Mouse (Mus musculus): ENCODE measurements at regions not wholly inside any gene's neighbourhood (a gene's known extent, or its start where the extent isn't known, plus 50 kb on each side); places are given as distances from the start of the nearest gene placed in this dataset.
A peak's percentile ranks its signal among the peaks of the same experiment; 100 is the strongest.

GRCm38 (mm10) chr6:50972268-50972667 lies 318.0 kb upstream of the Npvf start:
- no peak for DNase-seq

GRCm38 (mm10) chr6:50973231-50973654 lies 319.0 kb upstream of the Npvf start:
- no peak for DNase-seq

- DNase-seq: no peak
Observed at GRCm38 (mm10) chr6:50973815-50974214, 319.6 kb upstream of the Npvf start.

GRCm38 (mm10) chr6:50974961-50975360 lies 320.7 kb upstream of the Npvf start:
- no peak for DNase-seq

GRCm38 (mm10) chr6:50976973-50977372 lies 322.7 kb upstream of the Npvf start:
- DNase-seq: no peak

GRCm38 (mm10) chr6:50977381-50977780 lies 323.1 kb upstream of the Npvf start:
- DNase-seq: no peak

GRCm38 (mm10) chr6:50978016-50978415 lies 323.8 kb upstream of the Npvf start:
- no peak for DNase-seq

GRCm38 (mm10) chr6:50978571-50978970 lies 324.3 kb upstream of the Npvf start:
- peak in 1 of 2 experiments; percentile 10 for DNase-seq

- no peak for DNase-seq
Observed at GRCm38 (mm10) chr6:50979764-50980163, 325.5 kb upstream of the Npvf start.

GRCm38 (mm10) chr6:50980311-50980710 lies 326.1 kb upstream of the Npvf start:
- DNase-seq: no peak

GRCm38 (mm10) chr6:50981702-50982309 lies 327.6 kb upstream of the Npvf start:
- DNase-seq: no peak

GRCm38 (mm10) chr6:50982856-50983255 lies 328.6 kb upstream of the Npvf start:
- DNase-seq: no peak

- DNase-seq: no peak
Observed at GRCm38 (mm10) chr6:50983511-50984099, 329.4 kb upstream of the Npvf start.

GRCm38 (mm10) chr6:50984157-50984905 lies 330.1 kb upstream of the Npvf start:
- no peak for DNase-seq

GRCm38 (mm10) chr6:50986270-50986924 lies 332.2 kb upstream of the Npvf start:
- DNase-seq: no peak

GRCm38 (mm10) chr6:50988561-50988960 lies 334.3 kb upstream of the Npvf start:
- no peak for DNase-seq

GRCm38 (mm10) chr6:50991528-50992125 lies 337.4 kb upstream of the Npvf start:
- no peak for DNase-seq

GRCm38 (mm10) chr6:50993952-50994351 lies 339.7 kb upstream of the Npvf start:
- no peak for DNase-seq

GRCm38 (mm10) chr6:51002713-51003112 lies 348.5 kb upstream of the Npvf start:
- DNase-seq: no peak

GRCm38 (mm10) chr6:51006074-51006591 lies 351.9 kb upstream of the Npvf start:
- DNase-seq: no peak

GRCm38 (mm10) chr6:51009526-51010340 lies 355.5 kb upstream of the Npvf start:
- no peak for DNase-seq

All from adrenal gland, postnatal 36 days (tissue).